Mouse (Mus musculus) erythroblast, adult 5-6 weeks (primary cell): ENCODE data around the gene Spire2. TPM values are rescaled to one million over a fixed set of nuclear protein-coding genes. Genes with fewer than 3 reads are reported as not detected.
"Not testable (repeated sequence)": the region's sequence is repeated elsewhere in the genome, so short reads cannot be mapped to it uniquely, and the experiment has no call there.

Experiments
- ATAC-seq: replicated peaks from 2 replicates; pipeline ENCODE4 v1.8.0; 2016; ENCODE audit warnings: moderate number of reproducible peaks, mild to moderate bottlenecking, moderate TSS enrichment, inconsistent platforms; ENCODE audit not compliant: poor library complexity, low FRiP score, severe bottlenecking
- total RNA-seq, 2 experiments: library from RNA; stranded (forward) in 1 of 2; stranded (reverse) in 1 of 2; fragments of 150-400 nt in 1 of 2; fragments of 200-764, 138-1000 nt in 1 of 2; gene quantifications; 2 replicates each; pipeline versions ENCODE4 v1.2.3 to v1.2.4; 2015 to 2017; ENCODE audit warnings: low replicate concordance in 2 of 2

Gene Spire2
- total RNA-seq, 2 experiments from 2014 or later: 0.09 TPM; not detected in 1

DNA sequence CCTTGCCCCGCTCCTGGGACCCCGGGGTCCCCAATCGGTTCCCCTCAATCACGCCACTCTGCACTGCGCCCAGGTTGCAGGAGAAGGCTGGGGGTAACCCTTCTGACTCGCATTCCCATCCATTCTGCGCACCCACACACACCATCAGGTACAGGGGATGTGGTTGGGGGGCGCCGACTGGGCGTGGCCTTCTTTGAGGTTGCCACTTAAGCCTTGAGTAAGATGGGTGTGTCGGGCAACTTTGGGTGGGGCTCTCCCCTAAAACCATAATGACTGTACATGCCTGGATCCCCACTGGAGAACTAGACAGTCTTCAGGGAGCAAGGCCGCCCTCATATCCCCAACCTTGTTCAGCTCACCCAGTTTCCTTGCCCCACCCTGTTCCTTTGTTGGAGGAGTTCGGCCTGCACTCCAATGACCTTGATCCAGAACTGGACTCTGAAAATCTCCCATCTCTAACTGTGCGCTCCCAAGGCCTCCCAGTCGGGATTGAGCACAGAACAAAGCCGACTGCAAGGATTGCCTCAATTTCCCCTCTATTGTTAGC, 79.3 kb downstream of the Spire2 start:
- ATAC-seq: no peak

DNA sequence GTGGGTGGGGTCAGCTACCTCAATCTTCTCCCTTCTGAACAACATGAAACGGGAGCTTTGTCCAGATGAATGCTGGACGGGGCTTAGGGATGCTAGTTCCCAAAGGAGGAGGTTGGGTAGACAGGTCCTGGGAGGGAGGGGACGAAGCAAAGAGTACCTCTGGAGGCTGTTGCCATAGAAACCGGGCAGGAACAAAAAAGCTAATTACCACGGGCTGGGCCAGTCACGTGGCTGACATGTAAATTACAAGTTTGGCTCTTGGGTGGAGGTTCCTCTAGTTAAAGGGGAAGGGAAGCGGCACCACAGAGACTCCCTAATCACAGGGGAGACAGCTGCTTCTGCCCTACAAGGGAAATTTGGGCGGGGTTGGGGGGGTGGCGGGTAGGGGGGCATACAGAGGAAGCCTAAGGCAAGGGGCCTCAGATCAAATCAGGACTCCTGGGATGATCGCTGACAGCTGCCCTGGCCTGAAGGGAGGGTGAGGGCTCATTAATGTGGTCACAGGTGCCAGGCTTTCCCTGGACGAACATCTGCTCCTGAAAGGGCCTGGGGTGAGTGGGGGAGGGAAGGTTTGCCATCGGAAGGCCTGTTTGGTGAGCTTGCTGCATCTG, 80.2 kb downstream of the Spire2 start:
- ATAC-seq: no peak

DNA sequence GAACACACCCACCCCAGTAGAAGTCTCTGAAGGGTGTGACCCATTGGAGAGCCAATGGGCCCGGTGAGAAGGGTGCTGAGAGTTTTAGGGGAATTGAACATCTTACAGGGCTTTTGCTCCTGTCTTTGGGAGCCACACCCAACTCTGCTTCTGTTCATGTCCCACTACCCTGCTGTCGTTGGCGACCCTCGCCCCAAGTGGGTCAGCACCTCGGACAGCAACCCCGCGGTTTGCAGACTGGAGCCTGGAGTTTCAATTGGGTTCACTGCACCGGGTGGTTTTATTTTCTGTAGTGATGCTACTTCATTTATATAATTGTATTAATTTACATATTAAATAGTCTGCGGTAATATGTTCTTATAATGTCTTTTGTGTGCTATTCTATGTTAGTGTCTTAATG, 81.7 kb downstream of the Spire2 start:
- ATAC-seq: no peak

DNA sequence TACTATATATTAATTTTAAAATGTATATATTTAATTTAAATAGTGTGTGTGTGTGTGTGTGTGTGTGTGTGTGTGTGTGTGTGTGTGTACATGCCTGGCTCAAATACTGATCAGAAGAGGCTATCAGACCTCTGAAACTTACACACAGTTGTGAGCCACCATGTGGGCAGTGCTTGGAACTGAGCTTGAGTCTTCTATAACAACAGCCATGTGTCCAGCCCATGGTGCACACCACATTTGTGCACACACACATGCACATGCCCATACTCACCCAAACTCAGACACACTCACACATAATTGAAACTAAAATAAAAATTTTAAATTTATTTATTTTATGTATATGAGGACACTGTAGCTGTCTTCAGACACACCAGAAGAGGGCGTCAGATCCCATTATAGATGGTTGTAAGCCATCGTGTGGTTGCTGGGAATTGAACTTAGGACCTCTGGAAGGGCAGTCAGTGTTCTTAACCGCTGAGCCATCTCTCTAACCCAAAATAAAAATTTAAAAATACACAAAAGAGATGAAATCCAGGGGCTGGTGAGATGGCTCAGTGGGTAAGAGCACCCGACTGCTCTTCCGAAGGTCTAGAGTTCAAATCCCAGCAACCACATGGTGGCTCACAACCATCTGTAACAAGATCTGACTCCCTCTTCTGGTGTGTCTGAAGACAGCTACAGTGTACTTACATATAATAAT, 82.6 kb downstream of the Spire2 start:
- ATAC-seq: not testable (repeated sequence)

- no peak for ATAC-seq
Measured at GRCm38 (mm10) chr8:123415967-123416943, 83.7 kb downstream of the Spire2 start.

DNA sequence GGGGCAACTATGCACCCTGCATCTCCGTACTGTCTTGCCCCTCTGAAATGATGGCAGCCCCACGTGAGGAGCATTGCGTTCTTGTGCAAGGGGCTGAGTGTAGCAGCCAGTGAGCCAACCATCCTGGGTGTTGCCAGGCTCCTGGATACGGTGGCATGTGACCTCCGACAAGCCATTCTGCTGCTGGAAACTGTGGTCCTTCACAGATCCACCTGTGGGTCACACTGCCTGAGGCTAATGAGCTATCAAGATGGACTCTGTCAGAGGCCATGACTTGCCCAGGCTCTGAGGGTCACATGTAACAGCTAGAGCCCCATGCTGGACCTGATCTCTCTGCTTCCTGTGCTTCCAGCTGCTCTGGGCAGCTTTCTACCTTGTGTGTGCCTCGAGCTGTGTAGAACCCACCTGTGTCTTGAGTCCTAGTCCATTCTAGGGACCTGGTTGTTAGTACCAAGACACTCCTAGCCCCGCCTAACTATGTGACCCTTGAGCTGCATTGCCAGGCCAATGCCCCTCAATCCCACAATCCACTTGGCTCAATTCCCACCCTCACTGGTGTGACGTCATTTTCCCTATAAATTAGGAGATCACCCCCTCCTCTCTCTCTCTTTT, 84.5 kb downstream of the Spire2 start:
- ATAC-seq: no peak

Other genes starting within 250 kb of the Spire2 start
- gene Rpl13, start 230.4 kb upstream of the Spire2 start, total RNA-seq (2015; ENCODE audit: low replicate concordance): 279 and 298 TPM in 2 replicates
- 472 and 492 TPM in 2 replicates for gene Rpl13, start 230.4 kb upstream of the Spire2 start, total RNA-seq (2017; ENCODE audit: low replicate concordance)
- not detected in 2 replicates for gene Cpne7, start 215.3 kb upstream of the Spire2 start, total RNA-seq (2015; ENCODE audit: low replicate concordance)
- gene Cpne7, start 215.3 kb upstream of the Spire2 start, total RNA-seq (2017; ENCODE audit: low replicate concordance): not detected in 2 replicates
- not detected in 2 replicates for gene Sult5a1, start 174.4 kb upstream of the Spire2 start, total RNA-seq (2015; ENCODE audit: low replicate concordance)
- not detected in 2 replicates for gene Sult5a1, start 174.4 kb upstream of the Spire2 start, total RNA-seq (2017; ENCODE audit: low replicate concordance)
- 1.3 TPM in 1 of 2 replicates, not detected in the other for gene Dpep1, start 146.5 kb upstream of the Spire2 start, total RNA-seq (2015; ENCODE audit: low replicate concordance)
- not detected in 2 replicates for gene Dpep1, start 146.5 kb upstream of the Spire2 start, total RNA-seq (2017; ENCODE audit: low replicate concordance)
- 19.2 and 24.9 TPM in 2 replicates for gene Chmp1a, start 120.0 kb upstream of the Spire2 start, total RNA-seq (2015; ENCODE audit: low replicate concordance)
- gene Chmp1a, start 120.0 kb upstream of the Spire2 start, total RNA-seq (2017; ENCODE audit: low replicate concordance): 17.0 and 24.1 TPM in 2 replicates
- gene Spata33, start 119.9 kb upstream of the Spire2 start, total RNA-seq (2015; ENCODE audit: low replicate concordance): not detected in 2 replicates
- not detected in 2 replicates for gene Spata33, start 119.9 kb upstream of the Spire2 start, total RNA-seq (2017; ENCODE audit: low replicate concordance)
- gene Cdk10, start 107.9 kb upstream of the Spire2 start, total RNA-seq (2015; ENCODE audit: low replicate concordance): 3.1 and 5.6 TPM in 2 replicates
- 3.0 and 7.5 TPM in 2 replicates for gene Cdk10, start 107.9 kb upstream of the Spire2 start, total RNA-seq (2017; ENCODE audit: low replicate concordance)
- 2.3 TPM in 1 of 2 replicates, not detected in the other for gene Spata2l, start 96.5 kb upstream of the Spire2 start, total RNA-seq (2015; ENCODE audit: low replicate concordance)
- gene Spata2l, start 96.5 kb upstream of the Spire2 start, total RNA-seq (2017; ENCODE audit: low replicate concordance): 0.56 and 2.0 TPM in 2 replicates
- 6.0 and 8.8 TPM in 2 replicates for gene Zfp276, start 78.5 kb upstream of the Spire2 start, total RNA-seq (2015; ENCODE audit: low replicate concordance)
- gene Zfp276, start 78.5 kb upstream of the Spire2 start, total RNA-seq (2017; ENCODE audit: low replicate concordance): 9.3 and 12.4 TPM in 2 replicates
- 3.6 and 5.2 TPM in 2 replicates for gene Vps9d1, start 78.4 kb upstream of the Spire2 start, total RNA-seq (2015; ENCODE audit: low replicate concordance)
- gene Vps9d1, start 78.4 kb upstream of the Spire2 start, total RNA-seq (2017; ENCODE audit: low replicate concordance): 6.6 and 9.8 TPM in 2 replicates
- 2.3 and 16.5 TPM in 2 replicates for gene Fanca, start 14.1 kb upstream of the Spire2 start, total RNA-seq (2015; ENCODE audit: low replicate concordance)
- 11.1 and 22.0 TPM in 2 replicates for gene Fanca, start 14.1 kb upstream of the Spire2 start, total RNA-seq (2017; ENCODE audit: low replicate concordance)
- gene Tcf25, start 41.0 kb downstream of the Spire2 start, total RNA-seq (2015; ENCODE audit: low replicate concordance): 25.3 and 45.0 TPM in 2 replicates
- gene Tcf25, start 41.0 kb downstream of the Spire2 start, total RNA-seq (2017; ENCODE audit: low replicate concordance): 19.5 and 29.4 TPM in 2 replicates
- gene Mc1r, start 74.4 kb downstream of the Spire2 start, total RNA-seq (2015; ENCODE audit: low replicate concordance): not detected in 2 replicates
- not detected in 2 replicates for gene Mc1r, start 74.4 kb downstream of the Spire2 start, total RNA-seq (2017; ENCODE audit: low replicate concordance)
- 3.8 TPM in 1 of 2 replicates, not detected in the other for gene Tubb3, start 78.7 kb downstream of the Spire2 start, total RNA-seq (2015; ENCODE audit: low replicate concordance)
- not detected in 2 replicates for gene Tubb3, start 78.7 kb downstream of the Spire2 start, total RNA-seq (2017; ENCODE audit: low replicate concordance)
- gene Def8, start 90.8 kb downstream of the Spire2 start, total RNA-seq (2015; ENCODE audit: low replicate concordance): 11.3 and 15.8 TPM in 2 replicates
- gene Def8, start 90.8 kb downstream of the Spire2 start, total RNA-seq (2017; ENCODE audit: low replicate concordance): 12.8 and 16.5 TPM in 2 replicates
- 6.1 and 10.4 TPM in 2 replicates for gene Afg3l1, start 145.2 kb downstream of the Spire2 start, total RNA-seq (2015; ENCODE audit: low replicate concordance)
- gene Afg3l1, start 145.2 kb downstream of the Spire2 start, total RNA-seq (2017; ENCODE audit: low replicate concordance): 2.6 and 6.7 TPM in 2 replicates
- not detected in 2 replicates for gene Dbndd1, start 182.8 kb downstream of the Spire2 start, total RNA-seq (2015; ENCODE audit: low replicate concordance)
- not detected in 2 replicates for gene Dbndd1, start 182.8 kb downstream of the Spire2 start, total RNA-seq (2017; ENCODE audit: low replicate concordance)
- not detected in 2 replicates for gene Gas8, start 186.1 kb downstream of the Spire2 start, total RNA-seq (2015; ENCODE audit: low replicate concordance)
- gene Gas8, start 186.1 kb downstream of the Spire2 start, total RNA-seq (2017; ENCODE audit: low replicate concordance): 2.4 and 3.4 TPM in 2 replicates